Mouse (Mus musculus) heart, embryonic 12.5 days (tissue): ENCODE results near the gene 4930412O13Rik. TPM values are rescaled to one million over a fixed set of nuclear protein-coding genes. Genes with fewer than 3 reads are reported as not detected.
A peak's percentile ranks its signal among the peaks of the same experiment; 100 is the strongest.

Experiments used
- ATAC-seq: fragments of 200-750 bp; cut with Nextera tagmentation; 2 replicates; pipeline ENCODE4 v1.8.0; 2017; ENCODE audit warnings: moderate TSS enrichment, moderate library complexity; ENCODE audit not compliant: insufficient number of reproducible peaks, low FRiP score
- H3K27ac ChIP-seq: fragments of 300-500 bp; sonication (generic); 2 replicates; pipeline ENCODE4 v1.5.1; 2016; ENCODE audit warnings: mild to moderate bottlenecking, moderate library complexity; ENCODE audit not compliant: poor library complexity, severe bottlenecking
- H3K27me3 ChIP-seq: fragments of 300-500 bp; sonication (generic); replicated peaks from 2 replicates; pipeline ENCODE4 v1.6.1; 2016; ENCODE audit warnings: mild to moderate bottlenecking, moderate library complexity
- H3K36me3 ChIP-seq: fragments of 300-500 bp; sonication (generic); 2 replicates; pipeline ENCODE4 v1.6.1; 2016; ENCODE audit warnings: mild to moderate bottlenecking, moderate library complexity
- H3K4me1 ChIP-seq: fragments of 300-500 bp; sonication (generic); replicated peaks from 2 replicates; pipeline ENCODE4 v1.6.1; 2016; ENCODE audit warnings: mild to moderate bottlenecking
- H3K4me2 ChIP-seq: fragments of 300-500 bp; sonication (generic); 2 replicates; pipeline ENCODE4 v1.6.1; 2016; ENCODE audit warnings: mild to moderate bottlenecking, moderate library complexity
- H3K4me3 ChIP-seq: fragments of 300-500 bp; sonication (generic); 2 replicates; pipeline ENCODE4 v1.5.1; 2016; ENCODE audit warnings: mild to moderate bottlenecking
- H3K9ac ChIP-seq: fragments of 300-500 bp; sonication (generic); 2 replicates; pipeline ENCODE4 v1.6.1; 2016; ENCODE audit warnings: mild to moderate bottlenecking, moderate library complexity
- H3K9me3 ChIP-seq: fragments of 300-500 bp; sonication (generic); replicated peaks from 2 replicates; pipeline ENCODE4 v1.6.1; 2016; ENCODE audit warnings: mild to moderate bottlenecking, moderate library complexity
- WGBS: fragments of 180-500 bp; shearing (Covaris S2); methylation state at CpG from one replicate; pipeline ENCODE4 v1.1.7; 2016; 5-methylcytosine and 5-hydroxymethylcytosine counted together
- polyA plus RNA-seq: library from polyadenylated mRNA; unstranded; fragments of >200 nt; fragmentation: Nextera tagmentation; extraction: Ambion mirVana; gene quantifications from 2 replicates; pipeline ENCODE4 v1.2.1, GENCODE M21; 2016

The 4930412O13Rik gene
- polyA plus RNA-seq, 1 experiment from 2014 or later = 1.8 TPM

- Histone ChIP-seq H3K4me1 (peaks cover 4% of the 10 kb centered on the region; the same call in 1 of the 2 replicates), H3K27me3 (peaks cover 13% of the 10 kb centered on the region), H3K4me3 (no peak overlapping the region), H3K36me3 (no peaks in the 10 kb centered on the region), H3K4me2 (no peak overlapping the region), H3K9me3 (no peaks in the 10 kb centered on the region), H3K9ac (no peak overlapping the region), H3K27ac (no peak overlapping the region)
- 44% methylated on average over 14 of the region's 14 CpGs for WGBS
- no peak for ATAC-seq
Measured at GRCm38 (mm10) chr2:9903854-9904560, 23.0 kb downstream of the 4930412O13Rik start.

DNA sequence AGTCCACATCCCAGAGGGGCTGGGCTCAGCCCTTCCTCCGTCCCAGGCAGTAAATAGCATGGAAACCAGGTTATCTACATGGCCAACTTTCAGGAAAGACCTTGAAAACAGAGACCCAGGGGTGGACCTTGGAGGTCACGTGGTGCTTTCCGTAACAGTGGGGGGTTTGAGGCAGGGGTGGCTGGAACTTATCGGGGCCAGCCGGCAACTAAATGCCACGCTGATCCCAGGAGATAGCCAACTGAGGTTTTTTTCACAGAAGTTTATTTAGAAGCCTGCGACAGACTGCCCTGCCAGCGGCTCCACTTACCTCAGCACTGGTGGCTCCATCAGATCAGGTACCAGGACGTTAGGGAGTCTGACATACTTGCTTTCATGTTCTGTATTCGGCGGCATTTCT is 24.9 kb downstream of the 4930412O13Rik start:
- peaks cover under 1% of the 10 kb centered on the region; the same call in 1 of the 2 replicates for H3K27me3 ChIP-seq
- WGBS = 2% methylated on average over 11 of the region's 11 CpGs
- peak overlapping the region; percentile 66 for H3K4me2 ChIP-seq
- no peak overlapping the region for H3K27ac ChIP-seq
- H3K4me1 ChIP-seq = peaks cover 4% of the 10 kb centered on the region; the same call in 1 of the 2 replicates
- no peak overlapping the region for H3K9ac ChIP-seq
- ATAC-seq = peak; percentile 45; the same call in 1 of the 2 replicates
- no peaks in the 10 kb centered on the region for H3K9me3 ChIP-seq
- no peaks in the 10 kb centered on the region for H3K36me3 ChIP-seq
- peak overlapping the region; percentile 31 for H3K4me3 ChIP-seq

DNA sequence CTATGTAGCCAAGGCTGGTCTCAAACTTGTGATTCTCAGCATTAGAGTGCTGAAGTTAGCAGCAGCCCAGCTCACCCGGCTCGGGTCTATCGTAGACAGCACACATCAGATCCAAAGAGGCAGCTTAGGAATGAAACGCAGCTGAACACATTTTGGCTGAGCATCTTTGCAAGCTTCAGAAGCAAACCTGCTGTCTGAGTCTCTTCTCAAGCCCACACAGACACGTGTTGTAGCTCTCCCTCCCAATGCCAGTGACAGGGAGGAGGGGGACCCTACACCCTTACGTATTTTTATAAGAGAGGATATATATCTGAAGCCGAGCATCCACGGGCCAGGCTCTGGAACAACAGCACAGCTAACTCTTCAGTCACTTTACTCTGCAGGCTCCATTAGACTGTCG is 36.5 kb downstream of the 4930412O13Rik start:
- Histone ChIP-seq H3K4me3 (no peak overlapping the region), H3K9me3 (no peaks in the 10 kb centered on the region), H3K4me1 (peaks cover 17% of the 10 kb centered on the region), H3K9ac (no peak overlapping the region), H3K36me3 (peaks cover 24% of the 10 kb centered on the region), H3K27me3 (no peaks in the 10 kb centered on the region), H3K4me2 (no peak overlapping the region), H3K27ac (no peak overlapping the region)
- 82% methylated on average over 9 of the region's 9 CpGs for WGBS
- no peak for ATAC-seq

GRCm38 (mm10) chr2:9918691-9919471 is 37.8 kb downstream of the 4930412O13Rik start:
- Histone ChIP-seq H3K9me3 (no peaks in the 10 kb centered on the region), H3K36me3 (peaks cover 33% of the 10 kb centered on the region), H3K9ac (no peak overlapping the region), H3K4me2 (no peak overlapping the region), H3K27me3 (no peaks in the 10 kb centered on the region), H3K4me1 (0 out of 2 replicates have a peak, but pooled peaks cover 9% of the 10 kb centered on the region), H3K4me3 (no peak overlapping the region), H3K27ac (no peak overlapping the region)
- WGBS = 65% methylated on average over 17 of the region's 17 CpGs
- no peak for ATAC-seq

DNA sequence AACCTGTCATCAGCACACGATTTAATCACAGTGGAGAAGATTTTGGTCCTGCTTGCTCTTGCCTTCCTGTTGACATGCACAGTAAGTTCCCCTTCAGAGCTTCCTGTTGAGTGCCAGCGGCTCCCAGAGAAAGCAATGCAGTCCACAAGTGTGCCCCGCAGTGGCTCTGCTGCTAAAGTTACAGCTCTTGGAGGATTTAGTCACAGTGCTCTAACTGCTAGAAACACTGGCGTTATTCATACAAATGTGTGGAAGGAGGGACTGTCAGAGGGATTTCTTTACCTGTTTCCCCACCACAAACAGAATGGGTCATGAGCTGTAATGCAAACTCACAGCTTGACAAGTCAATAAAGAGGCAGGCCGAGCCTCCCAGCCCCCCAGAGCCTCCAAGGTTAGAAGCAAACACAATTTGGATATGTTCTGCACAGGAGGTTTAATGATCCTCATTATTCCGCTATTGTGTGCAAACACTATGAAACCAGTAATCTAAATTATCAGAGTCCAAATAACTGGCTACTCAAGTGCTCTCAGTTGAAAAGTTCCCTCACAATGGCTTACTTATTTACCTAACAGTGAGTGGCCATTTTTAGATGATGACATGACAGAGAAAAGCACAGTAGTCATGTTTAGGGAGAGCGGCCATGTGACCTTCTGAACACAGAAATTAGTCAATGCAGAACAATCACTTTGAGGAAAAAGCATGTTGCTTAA is 45.3 kb downstream of the 4930412O13Rik start:
- Histone ChIP-seq H3K27ac (peak overlapping the region; percentile 32; the same call in 1 of the 2 replicates), H3K4me3 (no peak overlapping the region), H3K4me2 (no peak overlapping the region), H3K27me3 (no peaks in the 10 kb centered on the region), H3K4me1 (peaks cover 5% of the 10 kb centered on the region; the same call in 1 of the 2 replicates), H3K36me3 (peaks cover 10% of the 10 kb centered on the region; the same call in 1 of the 2 replicates), H3K9ac (no peak overlapping the region), H3K9me3 (no peaks in the 10 kb centered on the region)
- WGBS = 52% methylated on average over 7 of the region's 7 CpGs
- no peak for ATAC-seq

DNA sequence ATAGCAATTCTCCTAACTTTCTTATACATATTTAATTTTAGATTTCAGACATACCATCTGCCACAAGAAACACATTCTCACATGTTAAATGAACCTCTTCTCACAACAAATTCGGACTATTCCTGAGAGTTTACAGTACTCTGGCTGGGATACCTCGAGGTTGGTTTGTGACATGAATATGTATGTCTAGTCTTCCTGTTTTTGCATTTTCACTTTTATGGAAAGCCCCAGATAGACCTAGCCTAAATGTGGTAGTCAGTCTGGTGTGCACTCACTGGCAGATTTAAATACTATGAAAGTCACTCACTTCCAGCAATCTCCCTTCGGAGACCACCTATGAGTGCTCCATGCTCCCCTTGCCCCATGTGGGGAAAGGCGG is 45.8 kb downstream of the 4930412O13Rik start:
- Histone ChIP-seq H3K9me3 (no peaks in the 10 kb centered on the region), H3K36me3 (peaks cover 10% of the 10 kb centered on the region; the same call in 1 of the 2 replicates), H3K9ac (no peak overlapping the region), H3K27ac (no peak overlapping the region), H3K4me3 (no peak overlapping the region), H3K27me3 (no peaks in the 10 kb centered on the region), H3K4me1 (peaks cover 5% of the 10 kb centered on the region; the same call in 1 of the 2 replicates), H3K4me2 (no peak overlapping the region)
- WGBS = 81% methylated on average over 4 of the region's 4 CpGs
- ATAC-seq = no peak

Other genes starting within 250 kb of the 4930412O13Rik start
- 1.0 TPM in 1 of 2 replicates, not detected in the other for gene 9230102O04Rik, start 8.3 kb downstream of the 4930412O13Rik start, polyA plus RNA-seq
- 7.9 and 8.0 TPM in 2 replicates for gene Gata3, start 8.8 kb downstream of the 4930412O13Rik start, polyA plus RNA-seq
- gene Taf3, start 167.3 kb downstream of the 4930412O13Rik start, polyA plus RNA-seq = 8.9 and 9.4 TPM in 2 replicates
- gene Atp5c1, start 199.3 kb downstream of the 4930412O13Rik start, polyA plus RNA-seq = 1,074 and 1,086 TPM in 2 replicates
- gene Kin, start 199.3 kb downstream of the 4930412O13Rik start, polyA plus RNA-seq = 19.1 and 23.2 TPM in 2 replicates